Mouse (Mus musculus) thymus, postnatal 14 days (tissue): Measurements from ENCODE around the gene Ush2a.

Experiments used
- DNase-seq: peaks from one replicate; pipeline ENCODE4 v3.0.0; 2021

Gene Ush2a

GRCm38 (mm10) chr1:188261903-188262682 is at the start of gene Ush2a:
Ush2a (plus strand) TSS chr1:188262023.
- DNase-seq = no peak

GRCm38 (mm10) chr1:188214885-188215611 is 46.8 kb upstream of the Ush2a start:
- no peak for DNase-seq

GRCm38 (mm10) chr1:188221226-188221792 is 40.5 kb upstream of the Ush2a start:
- no peak for DNase-seq

- no peak for DNase-seq
Observed at GRCm38 (mm10) chr1:188233036-188233724, 28.6 kb upstream of the Ush2a start.

GRCm38 (mm10) chr1:188238636-188239035 is 23.2 kb upstream of the Ush2a start:
- no peak for DNase-seq

GRCm38 (mm10) chr1:188241766-188242165 is 20.1 kb upstream of the Ush2a start:
- DNase-seq = no peak

GRCm38 (mm10) chr1:188257500-188257899 is 4.3 kb upstream of the Ush2a start:
- no peak for DNase-seq

GRCm38 (mm10) chr1:188260259-188261107 is 1.3 kb upstream of the Ush2a start:
- no peak for DNase-seq

GRCm38 (mm10) chr1:188267127-188267722 is 5.4 kb downstream of the Ush2a start:
- DNase-seq = no peak

GRCm38 (mm10) chr1:188269071-188269470 is 7.2 kb downstream of the Ush2a start:
- DNase-seq = no peak

GRCm38 (mm10) chr1:188313303-188313702 is 51.5 kb downstream of the Ush2a start:
- no peak for DNase-seq

GRCm38 (mm10) chr1:188316574-188316973 is 54.8 kb downstream of the Ush2a start:
- no peak for DNase-seq

GRCm38 (mm10) chr1:188320204-188320603 is 58.4 kb downstream of the Ush2a start:
- DNase-seq = no peak

- DNase-seq = no peak
Observed at GRCm38 (mm10) chr1:188321534-188321933, 59.7 kb downstream of the Ush2a start.

GRCm38 (mm10) chr1:188330406-188330805 is 68.6 kb downstream of the Ush2a start:
- DNase-seq = no peak

GRCm38 (mm10) chr1:188333936-188334335 is 72.1 kb downstream of the Ush2a start:
- no peak for DNase-seq

- DNase-seq = no peak
Observed at GRCm38 (mm10) chr1:188347762-188348161, 85.9 kb downstream of the Ush2a start.

GRCm38 (mm10) chr1:188354726-188355125 is 92.9 kb downstream of the Ush2a start:
- DNase-seq = no peak

- DNase-seq = no peak
Observed at GRCm38 (mm10) chr1:188363548-188363947, 101.7 kb downstream of the Ush2a start.

- no peak for DNase-seq
Observed at GRCm38 (mm10) chr1:188385180-188385579, 123.4 kb downstream of the Ush2a start.

- no peak for DNase-seq
Observed at GRCm38 (mm10) chr1:188385733-188386261, 124.0 kb downstream of the Ush2a start.

GRCm38 (mm10) chr1:188387321-188387720 is 125.5 kb downstream of the Ush2a start:
- DNase-seq = no peak
